Mouse (Mus musculus) ES-E14 (cell line): ENCODE measurements around the gene Dnajb14. TPM values are rescaled to one million over a fixed set of nuclear protein-coding genes. Genes with fewer than 3 reads are reported as not detected.
"Not testable (repeated sequence)": the region's sequence is repeated elsewhere in the genome, so short reads cannot be mapped to it uniquely, and the experiment has no call there.

Experiments
- DNase-seq: peaks from one replicate; pipeline ENCODE4 v3.0.0-alpha.2; 2013; ENCODE audit warnings: low read depth, low spot score
- H3K27ac ChIP-seq: 2 replicates; pipeline ENCODE4 v1.5.1; 2012; ENCODE audit warnings: low read depth, mild to moderate bottlenecking, low read length, moderate library complexity, mixed read lengths; ENCODE audit not compliant: poor library complexity, insufficient read depth, severe bottlenecking
- H3K36me3 ChIP-seq: 2 replicates; pipeline ENCODE4 v1.6.1; 2012; ENCODE audit warnings: mild to moderate bottlenecking, low read length, moderate library complexity, mixed read lengths; ENCODE audit not compliant: control insufficient read depth, poor library complexity, insufficient read depth, severe bottlenecking
- H3K4me1 ChIP-seq, 2 experiments: fragments of 150-350 bp in 1 of 2; sonication (generic) in 1 of 2; 2 replicates each; pipeline ENCODE4 v1.6.1; 2012; ENCODE audit warnings: low read length in 2 of 2, mild to moderate bottlenecking in 1 of 2, mixed read lengths in 1 of 2; ENCODE audit not compliant: control insufficient read depth in 2 of 2, insufficient read depth in 2 of 2, poor library complexity in 1 of 2
- H3K4me3 ChIP-seq, 2 experiments: fragments of 150-350 bp in 1 of 2; sonication (generic) in 1 of 2; 2 replicates each; pipeline ENCODE4 v1.5.1; 2012; ENCODE audit warnings: low read length in 2 of 2, low read depth in 1 of 2, mild to moderate bottlenecking in 1 of 2, mixed read lengths in 1 of 2; ENCODE audit not compliant: insufficient read depth in 1 of 2, poor library complexity in 1 of 2, severe bottlenecking in 1 of 2
- H3K9ac ChIP-seq: 2 replicates; pipeline ENCODE4 v1.6.1; 2012; ENCODE audit warnings: low read depth, mild to moderate bottlenecking, low read length, mixed read lengths; ENCODE audit not compliant: poor library complexity, insufficient read depth, severe bottlenecking
- H3K9me3 ChIP-seq: fragments of 150-350 bp; sonication (generic); 2 replicates; pipeline ENCODE4 v1.6.1; 2012; ENCODE audit warnings: low read depth, mild to moderate bottlenecking, low read length; ENCODE audit not compliant: control insufficient read depth, insufficient read depth
- CHD2 ChIP-seq: IDR thresholded peaks from 2 replicates; pipeline ENCODE4 v1.6.1; 2014; ENCODE audit warnings: mild to moderate bottlenecking, low read depth, low read length, inconsistent platforms
- HCFC1 ChIP-seq: IDR thresholded peaks from 2 replicates; pipeline ENCODE4 v1.6.1; 2012; ENCODE audit warnings: low read length, inconsistent platforms, borderline replicate concordance; ENCODE audit not compliant: insufficient read depth
- MAFK ChIP-seq: IDR thresholded peaks from 2 replicates; pipeline ENCODE4 v1.6.1; 2014; ENCODE audit warnings: mild to moderate bottlenecking, low read depth, low read length, inconsistent platforms; ENCODE audit not compliant: insufficient read depth
- ZC3H11A ChIP-seq: IDR thresholded peaks from 2 replicates; pipeline ENCODE4 v1.6.1; 2012; ENCODE audit warnings: low read depth, mild to moderate bottlenecking, inconsistent platforms, low read length, borderline replicate concordance
- ZNF384 ChIP-seq: IDR thresholded peaks from 2 replicates; pipeline ENCODE4 v1.6.1; 2012; ENCODE audit warnings: low read depth, low read length, inconsistent platforms
- in situ Hi-C, 2 experiments: fragments of 600-800 bp; cut with MboI; formaldehyde crosslinking; loops; one replicate each; pipeline ENCODE4 v1.15.1; 2025; ENCODE audit warnings: low sequenced_read_pairs in 2 of 2, inconsistent platforms in 1 of 2; ENCODE audit not compliant: unreplicated experiment in 2 of 2
- total RNA-seq: library from RNA; depleted of rRNA; stranded (reverse); fragments of 300-350 nt; gene quantifications from 2 replicates; pipeline ENCODE4 v1.2.3, GENCODE M21; 2012

Dnajb14 gene
- total RNA-seq, 1 experiment = 5.1 TPM

GRCm38 (mm10) chr3:137946827-137947226 lies 79.4 kb downstream of the Dnajb14 start:
- no peak for TF ChIP-seq ZNF384
- TF ChIP-seq ZC3H11A = no peak
- H3K9me3 ChIP-seq = no peaks in the 10 kb centered on the region
- in situ Hi-C loops = no loop called here
- no peak overlapping the region for H3K9ac ChIP-seq
- H3K4me3 ChIP-seq = no peak overlapping the region
- no peak for DNase-seq
- H3K4me1 ChIP-seq = peaks cover 5 to 7% of the 10 kb centered on the region in 2 experiments; a peak in 2 of 4 replicates
- no peaks in the 10 kb centered on the region for H3K36me3 ChIP-seq
- H3K27ac ChIP-seq = no peak overlapping the region

GRCm38 (mm10) chr3:137947525-137947924 lies 80.0 kb downstream of the Dnajb14 start:
- in situ Hi-C loops = no loop called here
- Histone ChIP-seq H3K4me3 (no peak overlapping the region), H3K9ac (no peak overlapping the region), H3K27ac (no peak overlapping the region), H3K4me1 (peaks cover 5 to 10% of the 10 kb centered on the region in 2 experiments; a peak in 2 of 4 replicates), H3K36me3 (no peaks in the 10 kb centered on the region), H3K9me3 (no peaks in the 10 kb centered on the region)
- TF ChIP-seq ZC3H11A (no peak), ZNF384 (no peak), MAFK (no peak), HCFC1 (no peak), CHD2 (no peak)
- no peak for DNase-seq

GRCm38 (mm10) chr3:137950191-137950885 lies 82.9 kb downstream of the Dnajb14 start:
- no peaks in the 10 kb centered on the region for H3K36me3 ChIP-seq
- TF ChIP-seq CHD2 (no peak), ZC3H11A (no peak), MAFK (no peak), HCFC1 (no peak), ZNF384 (no peak)
- no peak for DNase-seq
- in situ Hi-C loops = no loop called here
- H3K9ac ChIP-seq = no peak overlapping the region
- H3K27ac ChIP-seq = no peak overlapping the region
- H3K4me3 ChIP-seq = no peak overlapping the region
- no peaks in the 10 kb centered on the region for H3K9me3 ChIP-seq
- peaks cover 7 to 13% of the 10 kb centered on the region in 2 experiments; a peak in 3 of 4 replicates for H3K4me1 ChIP-seq

GRCm38 (mm10) chr3:137951302-137951701 lies 83.8 kb downstream of the Dnajb14 start:
- in situ Hi-C loops, H3K9ac ChIP-seq, H3K9me3 ChIP-seq, H3K36me3 ChIP-seq, H3K4me3 ChIP-seq, H3K27ac ChIP-seq, DNase-seq: not testable (repeated sequence)
- peaks cover 7 to 13% of the 10 kb centered on the region in 2 experiments; a peak in 3 of 4 replicates for H3K4me1 ChIP-seq

GRCm38 (mm10) chr3:137951819-137952218 lies 84.3 kb downstream of the Dnajb14 start:
- no peak for TF ChIP-seq MAFK
- no peak for TF ChIP-seq CHD2
- no peak for TF ChIP-seq ZC3H11A
- Histone ChIP-seq H3K9me3 (no peaks in the 10 kb centered on the region), H3K27ac (no peak overlapping the region), H3K9ac (no peak overlapping the region), H3K4me1 (peaks cover 7 to 13% of the 10 kb centered on the region in 2 experiments; a peak in 3 of 4 replicates), H3K36me3 (no peaks in the 10 kb centered on the region), H3K4me3 (no peak overlapping the region)
- no peak for DNase-seq
- in situ Hi-C loops = no loop called here
